Mouse (Mus musculus) embryonic fibroblast, embryonic 13.5 days (primary cell): Measurements from ENCODE around the gene Car6. TPM values are rescaled to one million over a fixed set of nuclear protein-coding genes. Genes with fewer than 3 reads are reported as not detected.

Experiments
- H3K27ac ChIP-seq: 2 replicates; pipeline ENCODE4 v1.5.1; 2012; ENCODE audit warnings: low read length, control low read depth, inconsistent platforms; ENCODE audit not compliant: insufficient read depth
- H3K4me1 ChIP-seq: 2 replicates; pipeline ENCODE4 v1.6.1; 2011; ENCODE audit warnings: low read length; ENCODE audit not compliant: control insufficient read depth, insufficient read depth
- H3K4me3 ChIP-seq: 2 replicates; pipeline ENCODE4 v1.5.1; 2011; ENCODE audit warnings: mild to moderate bottlenecking, control low read depth, low read length; ENCODE audit not compliant: insufficient read depth
- CTCF ChIP-seq: IDR thresholded peaks from 2 replicates; pipeline ENCODE4 v1.5.1; 2011; ENCODE audit warnings: mild to moderate bottlenecking, control low read depth, low read length, moderate library complexity, borderline replicate concordance; ENCODE audit not compliant: insufficient read depth
- POLR2A ChIP-seq: IDR thresholded peaks from 2 replicates; pipeline ENCODE4 v1.6.1; 2011; ENCODE audit warnings: low read depth, mild to moderate bottlenecking, control low read depth, low read length, moderate library complexity
- polyA plus RNA-seq: library from polyadenylated mRNA; stranded (reverse); fragments of >200 nt; gene quantifications from 2 replicates; pipeline ENCODE4 v1.2.4, GENCODE M21; 2011; ENCODE audit warnings: low read depth; ENCODE audit not compliant: missing spikeins, insufficient read length

The Car6 gene
- polyA plus RNA-seq, 1 experiment = 7.0 TPM

DNA sequence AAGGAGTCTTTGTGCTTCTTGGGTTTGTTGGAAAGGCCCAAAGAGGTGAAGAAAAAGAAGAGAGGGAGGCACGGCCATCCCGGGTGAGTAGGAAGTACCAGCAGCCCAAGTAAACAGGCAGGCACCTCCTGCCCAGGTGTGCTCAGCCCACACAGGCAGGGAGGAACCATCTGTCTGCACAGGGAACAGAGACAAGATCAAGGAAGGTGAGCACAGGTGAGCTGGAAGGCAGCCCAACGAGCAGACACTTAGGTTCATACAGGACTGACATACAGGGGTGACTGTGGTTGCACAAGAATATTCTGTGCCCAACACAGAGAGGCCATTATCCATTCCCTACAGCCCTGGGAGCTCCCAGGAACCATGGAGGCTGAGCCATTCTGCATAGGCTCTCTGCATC is 3.7 kb upstream of the Car6 start:
- Histone ChIP-seq H3K27ac (no peak overlapping the region), H3K4me1 (no peaks in the 10 kb centered on the region), H3K4me3 (no peak overlapping the region)
- TF ChIP-seq POLR2A = no peak
- no peak for TF ChIP-seq CTCF

GRCm38 (mm10) chr4:150202702-150203101 is 1.6 kb upstream of the Car6 start:
- no peaks in the 10 kb centered on the region for H3K4me1 ChIP-seq
- H3K4me3 ChIP-seq = no peak overlapping the region
- H3K27ac ChIP-seq = no peak overlapping the region
- TF ChIP-seq CTCF = no peak
- TF ChIP-seq POLR2A = no peak

- TF ChIP-seq CTCF = no peak
- TF ChIP-seq POLR2A = no peak
- Histone ChIP-seq H3K4me3 (no peak overlapping the region), H3K27ac (no peak overlapping the region), H3K4me1 (no peaks in the 10 kb centered on the region)
Measured at GRCm38 (mm10) chr4:150198268-150198667, 2.9 kb downstream of the Car6 start.

DNA sequence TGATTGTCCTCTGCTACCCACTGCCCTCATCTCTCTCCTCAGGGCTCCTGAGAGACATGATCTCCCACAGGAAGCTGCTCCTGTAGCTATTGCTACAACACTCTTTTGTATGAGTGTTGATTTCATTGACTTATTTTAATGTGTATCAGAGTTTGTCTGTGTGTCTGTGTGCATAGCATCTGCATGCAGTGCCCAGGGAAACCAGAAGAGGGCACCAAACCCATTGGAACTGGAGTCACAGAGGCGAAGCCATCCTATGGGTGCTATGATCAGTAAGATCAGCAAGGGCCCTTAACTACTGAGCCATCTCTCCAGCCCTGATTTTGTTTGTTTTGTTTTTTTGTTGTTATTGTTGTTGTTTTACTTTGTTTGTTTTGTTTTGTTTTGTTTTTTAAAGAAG is 7.2 kb downstream of the Car6 start:
- Histone ChIP-seq H3K27ac (no peak overlapping the region), H3K4me1 (no peaks in the 10 kb centered on the region), H3K4me3 (no peak overlapping the region)
- TF ChIP-seq POLR2A (no peak), CTCF (peak; percentile 33; the same call in 1 of the 2 replicates)

DNA sequence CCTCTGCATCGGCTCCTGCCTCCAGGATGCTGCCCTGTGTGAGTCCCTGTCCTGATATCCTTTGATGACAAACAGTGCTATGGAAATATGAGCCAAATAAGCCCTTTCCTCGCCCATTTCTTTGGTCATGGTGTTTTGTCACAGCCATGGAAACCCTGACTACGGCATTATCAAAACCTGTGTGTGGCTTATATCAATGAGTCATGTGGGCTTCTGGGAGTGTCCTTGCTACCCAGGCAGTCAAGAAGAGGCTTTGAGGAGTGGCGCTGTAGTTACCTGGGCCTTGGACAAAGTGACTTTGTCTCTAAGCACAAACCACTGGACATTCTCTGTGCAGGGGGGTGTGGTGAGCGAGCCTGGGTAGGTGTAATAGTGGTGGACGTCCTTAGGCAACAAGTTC is 8.9 kb downstream of the Car6 start:
- TF ChIP-seq CTCF (no peak), POLR2A (no peak)

DNA sequence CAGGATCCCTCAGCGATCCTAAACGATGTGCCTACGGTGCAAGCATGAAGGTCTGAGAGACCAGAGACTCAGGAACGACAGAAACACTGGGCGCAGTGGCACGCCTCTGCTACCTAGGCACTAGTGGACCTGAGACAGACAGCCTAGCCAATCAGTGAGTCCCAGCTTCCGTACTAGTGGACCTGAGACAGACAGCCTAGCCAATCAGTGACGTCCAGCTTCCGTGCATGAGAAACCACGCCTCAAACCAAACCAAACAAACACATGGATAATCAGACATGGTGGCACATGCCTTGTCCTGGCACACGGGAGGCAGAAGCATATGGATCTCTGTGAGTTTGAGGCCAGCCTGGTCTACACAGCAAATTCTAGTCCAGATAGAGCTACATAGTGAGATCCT is 12.9 kb downstream of the Car6 start:
- H3K4me3 ChIP-seq = no peak overlapping the region
- H3K4me1 ChIP-seq = no peaks in the 10 kb centered on the region
- TF ChIP-seq POLR2A (no peak), CTCF (no peak)

More for the DNA sequence above, 8.9 kb downstream of the Car6 start:
- H3K4me3 ChIP-seq = no peak overlapping the region
- H3K27ac ChIP-seq = no peak overlapping the region
- no peaks in the 10 kb centered on the region for H3K4me1 ChIP-seq

DNA sequence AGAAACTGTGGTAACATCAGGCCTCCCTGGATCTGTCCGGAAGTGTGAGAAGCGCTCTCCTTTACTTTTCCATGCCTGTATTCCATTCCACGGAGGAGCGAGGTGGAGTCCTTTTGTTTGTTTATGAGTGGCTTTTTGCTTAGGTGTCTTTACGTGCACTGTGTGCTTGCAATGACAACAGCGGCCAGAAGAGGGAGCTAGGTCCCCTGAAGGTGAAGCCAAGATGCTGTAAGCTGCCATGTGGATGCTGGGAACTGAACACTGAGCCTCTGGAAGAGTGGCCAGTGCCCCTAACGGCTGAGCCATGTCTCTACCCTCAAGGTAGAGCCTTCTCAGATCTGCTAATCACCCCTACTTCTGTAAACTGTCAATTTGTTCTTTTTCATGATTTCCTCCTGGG is 19.8 kb downstream of the Car6 start:
- Histone ChIP-seq H3K4me3 (no peak overlapping the region), H3K4me1 (no peaks in the 10 kb centered on the region), H3K27ac (no peak overlapping the region)
- TF ChIP-seq POLR2A (no peak), CTCF (peak; percentile 29; the same call in 1 of the 2 replicates)

More for the DNA sequence above, 12.9 kb downstream of the Car6 start:
- no peak overlapping the region for H3K27ac ChIP-seq

- Histone ChIP-seq H3K4me1 (no peaks in the 10 kb centered on the region), H3K27ac (no peak overlapping the region), H3K4me3 (no peak overlapping the region)
- TF ChIP-seq POLR2A = no peak
- no peak for TF ChIP-seq CTCF
Measured at GRCm38 (mm10) chr4:150178131-150178530, 23.0 kb downstream of the Car6 start.

DNA sequence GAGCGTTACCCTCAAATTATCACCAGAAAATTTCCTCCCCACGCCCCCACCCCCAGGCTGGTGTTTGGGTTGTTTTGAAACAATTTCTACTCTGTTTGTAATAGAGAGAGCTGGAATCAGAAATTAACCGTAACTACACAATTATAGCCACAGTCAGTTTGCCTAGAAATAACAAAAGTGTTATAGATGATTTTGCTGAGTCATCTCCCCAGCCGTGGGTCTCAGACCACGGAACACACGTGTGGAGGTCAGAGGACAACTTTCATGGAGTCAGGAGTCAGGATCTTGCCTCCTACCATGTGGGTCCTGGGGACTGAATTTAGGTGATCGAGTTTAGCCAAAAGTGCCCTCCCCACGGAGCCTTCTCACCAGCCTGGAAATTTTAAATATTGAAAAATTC is 24.0 kb downstream of the Car6 start:
- no peak overlapping the region for H3K27ac ChIP-seq
- no peak for TF ChIP-seq POLR2A
- no peak for TF ChIP-seq CTCF
- H3K4me1 ChIP-seq = no peaks in the 10 kb centered on the region
- H3K4me3 ChIP-seq = no peak overlapping the region

DNA sequence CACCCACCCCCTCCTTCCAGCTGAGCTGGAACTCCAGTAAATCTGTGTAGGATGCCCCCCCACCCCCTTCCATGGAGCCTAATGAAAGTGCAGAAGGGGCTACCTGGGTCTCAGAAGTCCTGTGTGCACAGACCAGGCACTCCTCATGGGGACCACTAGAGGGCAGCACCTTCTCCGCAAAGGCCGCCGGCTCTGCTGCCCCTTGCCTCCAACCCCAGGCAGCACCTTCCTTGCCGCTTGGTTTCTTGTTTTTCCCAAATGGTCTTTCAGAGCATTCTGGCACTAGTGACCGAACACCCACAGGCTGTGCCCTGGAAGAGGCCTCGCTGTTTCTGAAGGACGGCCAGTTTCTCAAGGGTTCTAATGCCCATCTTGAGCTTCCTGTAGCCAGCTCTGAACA is 24.6 kb downstream of the Car6 start:
- Histone ChIP-seq H3K4me1 (no peaks in the 10 kb centered on the region), H3K27ac (no peak overlapping the region), H3K4me3 (no peak overlapping the region)
- peak; percentile 89 for TF ChIP-seq CTCF
- no peak for TF ChIP-seq POLR2A

- Histone ChIP-seq H3K4me1 (no peaks in the 10 kb centered on the region), H3K4me3 (no peak overlapping the region), H3K27ac (no peak overlapping the region)
- TF ChIP-seq POLR2A (no peak), CTCF (no peak)
Measured at GRCm38 (mm10) chr4:150174027-150174426, 27.1 kb downstream of the Car6 start.
